Mouse (Mus musculus) cerebellum, postnatal 14 days (tissue): ENCODE data around the gene Isoc2b.
"Not testable (repeated sequence)": the region's sequence is repeated elsewhere in the genome, so short reads cannot be mapped to it uniquely, and the experiment has no call there.

Source experiments
- DNase-seq, 2 experiments: peaks; one replicate each; pipeline ENCODE4 v3.0.0; 2021; ENCODE audit warnings: mixed read lengths in 2 of 2

The Isoc2b gene

DNA sequence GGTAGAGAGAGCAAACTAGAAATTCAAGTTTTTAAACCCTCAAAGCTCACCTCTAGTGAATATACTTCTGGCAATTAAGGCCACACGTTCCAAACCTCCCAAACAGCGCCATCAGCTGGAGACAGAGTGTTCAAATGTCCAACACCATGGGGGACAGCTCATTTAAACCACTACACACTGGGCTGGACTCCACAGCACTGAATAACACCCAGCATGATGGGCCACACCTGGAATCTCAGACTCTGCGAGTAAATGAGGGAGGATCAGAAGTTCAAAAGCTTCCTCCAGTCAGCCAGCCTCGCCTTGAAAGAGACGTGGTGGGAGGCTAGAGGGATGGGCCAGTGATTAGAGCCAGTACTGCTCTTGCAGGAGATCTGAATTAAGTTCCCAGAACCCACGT is at the start of gene Isoc2b:
Gene Isoc2b (minus strand): TSS at position 126 of the 400 bp plus-strand sequence.
- no peak for DNase-seq

- DNase-seq: no peak
These were observed 49.0 kb upstream of the Isoc2b start for GRCm38 (mm10) chr7:4919096-4919495.

- no peak for DNase-seq
These were observed 48.6 kb upstream of the Isoc2b start for GRCm38 (mm10) chr7:4918681-4919080.

- DNase-seq: no peak
These were observed 47.4 kb upstream of the Isoc2b start for GRCm38 (mm10) chr7:4917494-4917893.

- DNase-seq: peak; percentile 55 to 67
These were observed 45.8 kb upstream of the Isoc2b start for GRCm38 (mm10) chr7:4915669-4916416.

GRCm38 (mm10) chr7:4915007-4915665 is 45.1 kb upstream of the Isoc2b start, which contains the start of gene Zfp628:
Gene Zfp628, plus strand, starts transcription at chr7:4915217.
- DNase-seq: peak; percentile 98 to 99

DNA sequence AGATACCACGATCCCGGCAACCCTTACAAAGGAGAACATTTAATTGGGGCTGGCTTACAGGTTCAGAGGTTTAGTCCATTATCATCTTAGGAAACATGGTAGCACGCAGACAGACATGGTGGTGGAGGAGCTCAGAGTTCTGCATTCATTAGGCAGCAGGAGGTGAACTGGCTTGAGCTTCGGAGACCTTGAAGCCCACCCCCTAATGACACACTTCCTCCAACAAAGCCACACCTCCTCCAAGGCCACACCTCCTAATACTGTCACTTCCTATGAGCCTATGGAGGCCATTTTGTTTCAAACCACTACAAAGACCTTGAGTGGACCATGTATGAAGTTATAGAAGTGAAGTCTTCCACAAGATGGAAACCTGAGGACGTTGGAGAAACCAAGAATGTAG is 42.2 kb upstream of the Isoc2b start:
- DNase-seq: no peak

GRCm38 (mm10) chr7:4911561-4911960 is 41.5 kb upstream of the Isoc2b start:
- DNase-seq: peak; percentile 72 to 85

DNA sequence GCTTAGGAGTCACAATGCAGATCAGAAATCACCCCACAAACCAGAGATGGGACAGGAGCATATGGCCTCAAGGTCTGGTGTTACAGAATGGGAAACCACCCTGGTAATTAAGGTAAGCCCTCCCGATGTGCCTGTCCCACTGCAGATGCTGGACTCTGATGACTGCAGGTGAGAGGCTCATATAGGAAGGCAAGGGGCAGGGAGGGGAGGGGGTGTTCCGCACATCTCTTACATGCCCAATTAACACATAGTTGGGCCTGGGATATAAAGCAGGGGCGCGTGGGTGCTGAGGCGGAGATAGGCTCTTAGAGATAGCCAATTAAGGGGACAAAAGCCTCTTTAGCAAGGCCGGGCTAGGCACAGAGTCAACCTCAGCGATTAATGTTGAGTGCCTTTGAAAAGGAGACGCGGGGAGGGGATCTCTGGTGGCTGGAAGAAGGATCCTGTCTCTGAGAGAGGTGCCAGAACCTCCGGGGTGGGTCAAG is 36.5 kb upstream of the Isoc2b start, which contains the start of gene Gm36210:
Gene Gm36210 (minus strand): TSS at position 51 of the 485 bp plus-strand sequence.
- DNase-seq: no peak

GRCm38 (mm10) chr7:4902404-4902803 is 32.3 kb upstream of the Isoc2b start:
- DNase-seq: no peak

DNA sequence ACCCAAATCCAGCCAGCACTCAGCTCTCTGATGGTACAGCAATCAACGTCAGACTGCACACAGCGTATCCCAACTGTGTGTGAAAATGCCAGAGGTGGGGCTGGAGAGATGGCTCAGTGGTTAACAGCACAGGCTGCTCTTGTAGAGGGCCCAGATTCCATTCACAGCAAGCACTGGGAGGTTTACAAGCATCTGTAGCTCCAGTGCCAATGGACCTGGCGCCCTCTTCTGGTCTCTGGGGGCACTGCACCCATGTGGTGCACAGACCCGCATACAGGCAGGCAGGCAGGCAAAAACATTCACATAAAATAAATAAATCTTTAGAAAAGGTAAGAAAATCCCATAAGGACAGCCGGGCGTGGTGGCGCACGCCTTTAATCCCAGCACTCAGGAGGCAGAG is 31.1 kb upstream of the Isoc2b start:
- peak; percentile 36 to 76 for DNase-seq

- no peak for DNase-seq
These were observed 30.4 kb upstream of the Isoc2b start for GRCm38 (mm10) chr7:4900523-4900851.

DNA sequence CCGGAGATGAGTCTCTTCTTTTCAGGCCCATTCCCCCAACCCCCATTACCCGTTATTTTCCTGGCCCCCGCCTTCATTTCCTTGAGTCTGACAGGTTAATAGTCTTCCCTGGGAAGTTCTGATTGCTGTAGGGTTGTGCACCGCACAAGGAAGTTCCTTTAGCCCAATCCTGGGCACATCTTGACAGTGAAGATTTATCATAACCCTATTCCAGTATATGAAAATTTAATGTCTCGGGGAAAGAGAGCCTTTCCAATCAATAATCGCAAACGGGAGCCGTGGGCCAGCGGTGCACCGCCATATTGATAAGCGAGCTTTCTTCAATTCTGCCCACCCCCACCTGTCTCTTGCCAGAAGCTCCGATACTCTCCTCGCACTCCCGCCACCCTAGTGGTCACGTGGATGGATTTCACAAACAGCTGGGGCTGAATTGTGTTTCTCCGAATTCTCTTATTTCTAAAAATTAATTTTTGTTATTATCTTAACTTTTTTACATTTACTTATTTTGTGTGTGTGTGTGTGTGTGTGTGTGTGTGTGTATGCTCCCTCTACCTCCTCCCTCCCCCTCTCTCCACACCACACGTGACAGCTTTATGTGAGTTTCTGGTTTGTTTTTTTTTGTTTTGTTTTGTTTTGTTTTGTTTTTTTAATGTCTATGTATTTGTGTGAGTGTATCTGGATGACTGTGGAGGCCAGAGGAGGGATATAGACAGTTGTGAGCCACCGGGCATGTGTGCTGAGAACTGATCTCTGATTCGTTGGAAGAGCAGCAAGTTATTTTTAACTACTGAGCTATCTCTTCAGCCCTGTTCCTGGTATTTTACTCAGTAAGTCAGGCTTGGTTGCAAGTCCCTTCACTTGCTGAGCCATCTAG is 29.8 kb upstream of the Isoc2b start:
- DNase-seq: peak; percentile 50 to 54

DNA sequence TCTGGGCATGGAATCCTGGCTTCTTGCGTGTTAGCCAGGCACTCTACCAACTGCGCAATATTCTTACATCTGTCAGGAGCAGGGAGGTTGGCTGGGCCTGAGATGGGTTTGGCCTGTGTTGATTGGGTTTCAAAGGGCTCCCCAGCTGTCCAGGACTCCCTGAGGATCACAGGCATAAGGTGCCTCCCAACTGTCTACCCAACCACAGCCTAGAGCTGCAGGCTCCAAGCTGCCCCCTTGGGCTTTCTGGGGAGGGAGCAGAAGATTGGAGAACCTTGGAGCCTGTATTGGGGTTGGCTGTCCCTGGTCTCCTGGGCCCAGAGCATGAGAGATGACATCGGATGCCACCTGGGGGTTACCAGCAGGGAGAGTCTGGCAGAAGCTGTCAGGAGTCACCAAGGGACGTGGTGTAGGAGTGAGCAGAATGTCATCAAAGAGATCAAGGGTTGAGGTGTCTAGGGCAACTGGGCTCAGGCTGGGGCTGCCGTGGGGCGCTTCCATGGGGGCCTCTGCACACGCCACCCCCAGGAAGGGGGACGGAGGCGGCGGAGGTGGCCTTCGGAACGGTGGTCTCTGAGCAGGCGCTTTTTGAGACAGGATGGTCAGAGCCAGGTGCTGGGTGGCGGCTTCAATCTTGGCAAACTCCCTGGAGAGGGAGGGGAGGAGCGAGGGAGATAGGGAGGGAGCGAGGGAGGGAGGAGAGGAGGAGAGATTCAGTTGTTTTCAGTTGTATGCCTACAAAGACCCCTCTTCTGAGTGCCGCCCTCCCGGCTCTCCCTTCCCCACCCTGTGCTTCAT is 29.0 kb upstream of the Isoc2b start:
- DNase-seq: peak; percentile 53 to 68

GRCm38 (mm10) chr7:4895186-4895585 is 25.1 kb upstream of the Isoc2b start:
- DNase-seq: no peak

DNA sequence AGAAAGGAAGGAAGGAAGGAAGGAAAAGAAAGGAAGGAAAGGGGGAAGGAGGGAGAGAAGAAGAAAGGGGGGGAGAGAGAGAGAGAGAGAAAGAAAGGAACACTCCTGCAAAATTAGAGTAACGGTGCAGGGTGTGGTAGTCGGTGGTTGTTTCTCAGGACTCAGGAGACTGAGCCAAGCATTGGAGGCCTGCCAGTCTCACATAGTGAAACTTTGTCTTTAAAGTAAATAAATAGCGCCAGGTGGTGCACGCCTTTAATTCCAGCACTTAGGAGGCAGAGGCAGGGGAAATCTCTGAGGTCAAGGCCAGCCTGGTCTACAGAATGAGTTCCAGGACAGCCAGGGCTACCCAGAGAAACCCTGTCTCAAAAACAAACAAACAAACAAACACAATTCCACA is 16.6 kb upstream of the Isoc2b start:
- no peak for DNase-seq

DNA sequence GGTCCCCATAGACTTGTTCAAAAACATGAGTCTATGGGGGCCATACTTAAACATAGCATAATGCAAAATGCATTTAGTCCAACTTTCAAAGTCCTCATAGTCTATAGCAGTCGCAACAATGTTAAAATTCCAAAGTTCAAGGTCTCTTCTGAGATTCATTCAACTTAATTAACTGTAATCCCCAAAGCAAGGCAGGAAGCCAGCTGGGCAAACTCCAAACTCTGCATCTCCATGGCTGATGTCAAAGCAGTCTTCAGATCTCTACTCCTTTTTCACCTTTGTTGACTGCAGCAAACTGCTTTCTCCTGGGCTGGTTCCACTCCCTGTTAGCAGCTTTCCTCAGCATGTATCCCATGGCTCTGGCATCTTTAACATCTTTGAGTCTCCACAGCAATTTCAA is 9.0 kb upstream of the Isoc2b start:
- not testable (repeated sequence) for DNase-seq

GRCm38 (mm10) chr7:4878186-4878585 is 8.1 kb upstream of the Isoc2b start:
- DNase-seq: no peak

DNA sequence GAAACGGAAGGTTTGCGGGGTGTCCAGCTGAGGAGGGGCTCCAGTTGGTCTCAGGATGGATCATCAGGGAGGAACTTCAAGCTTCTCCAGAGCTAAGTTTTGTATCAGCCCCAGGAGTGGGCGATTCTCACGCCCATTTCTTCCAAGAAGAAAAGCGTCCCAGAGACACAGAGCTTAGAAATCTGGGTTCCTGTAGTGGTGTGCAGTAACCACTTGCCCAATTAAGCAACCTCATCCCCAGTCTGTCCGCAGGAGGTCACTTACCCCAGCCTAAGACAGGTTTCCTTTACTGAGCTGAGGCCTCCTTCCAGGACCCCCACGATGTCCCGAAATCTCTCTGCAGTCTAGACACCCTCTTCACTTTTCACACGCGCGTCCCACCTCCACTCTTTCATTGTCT is 7.2 kb upstream of the Isoc2b start:
- peak in 1 of 2 experiments; percentile 29 for DNase-seq

- DNase-seq: peak; percentile 89 to 91
These were observed 6.7 kb upstream of the Isoc2b start, which contains the start of gene Isoc2a for GRCm38 (mm10) chr7:4876753-4877221. Gene Isoc2a, plus strand, starts transcription at chr7:4877153.

DNA sequence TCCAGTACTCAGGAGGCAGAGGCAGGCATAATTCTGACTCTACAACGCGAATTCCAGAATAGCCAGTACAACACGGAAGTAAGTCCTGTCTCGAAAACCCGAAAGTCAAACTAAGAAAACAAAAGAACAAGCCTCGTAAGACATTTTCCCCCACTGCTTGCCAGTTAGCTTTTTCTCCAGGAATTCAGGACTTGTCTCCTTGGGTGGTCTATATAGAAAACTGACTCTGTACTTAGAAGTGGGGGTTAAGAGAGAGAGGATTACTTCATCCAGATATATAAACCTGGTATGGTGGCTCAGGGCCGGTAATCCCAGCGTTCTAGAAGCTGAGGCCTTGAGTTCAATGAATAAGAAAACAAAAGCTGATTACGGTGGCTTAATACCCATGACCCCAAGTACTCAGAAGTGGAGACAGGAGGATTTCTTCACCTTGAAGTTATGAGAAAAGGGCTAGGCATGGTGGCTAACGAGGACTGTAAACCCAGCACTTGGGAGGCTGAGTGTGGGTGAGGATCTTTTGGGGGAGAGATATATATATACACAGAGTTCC is 3.4 kb downstream of the Isoc2b start:
- no peak for DNase-seq
